ENCODE assay signal across 9 mouse cellular contexts in genomic region chr1:74110932-74111695, GRCm38 (mm10). TPM values are rescaled to one million over a fixed set of nuclear protein-coding genes. Genes with fewer than 3 reads are reported as not detected.
DNase-seq lines count a peak whose midpoint lies in the region; ATAC-seq lines count a peak whose summit lies in the region.
"Had no signal": no experiment of that assay in that cellular context is flagged by ENCODE, and none has a peak within 500 bp of the region (broad histone marks: within the 10 kb centered on the region; RNA-seq: fewer than 3 reads in every experiment).

No protein-coding gene starts in this region.

- ATAC-seq in hindbrain, embryonic 12.5 days (ENCODE audit: low FRiP score), result peak; percentile 90
- ATAC-seq in midbrain, embryonic 11.5 days (ENCODE audit: low FRiP score), result peak; percentile 94
- ATAC-seq in megakaryocyte progenitor cell, adult 5-6 weeks (replicated peaks; ENCODE audit: poor library complexity), result no peak

- H3K4me2 ChIP-seq in hindbrain, embryonic 12.5 days (replicated peaks), result peak overlapping the region; percentile 21
- H3K4me2 ChIP-seq in midbrain, embryonic 11.5 days, result peak overlapping the region; percentile 25

- peak overlapping the region; percentile 93 for H3K27ac ChIP-seq in brown adipose tissue, adult 24 weeks (replicated peaks; ENCODE audit: low read depth, low read length)
- H3K27ac ChIP-seq in hindbrain, embryonic 12.5 days, result peak overlapping the region; percentile 83
- peak overlapping the region; percentile 86 for H3K27ac ChIP-seq in midbrain, embryonic 11.5 days (ENCODE audit: low read depth, low read length)

- H3K4me1 ChIP-seq in brown adipose tissue, adult 24 weeks (ENCODE audit: control insufficient read depth, insufficient read depth, insufficient read length, low read length), result peaks cover 25% of the 10 kb centered on the region
- H3K4me1 ChIP-seq in hindbrain, embryonic 12.5 days, result peaks cover 58% of the 10 kb centered on the region
- H3K4me1 ChIP-seq in midbrain, embryonic 11.5 days (ENCODE audit: control insufficient read depth, insufficient read depth, low read length), result peaks cover 31% of the 10 kb centered on the region

- H3K9me3 ChIP-seq in hindbrain, embryonic 12.5 days (replicated peaks), result no peaks in the 10 kb centered on the region
- no peaks in the 10 kb centered on the region for H3K9me3 ChIP-seq in midbrain, embryonic 11.5 days (ENCODE audit: control insufficient read depth, low read length)

- peak; percentile 45 for DNase-seq in adrenal gland, postnatal 10 days
- no peak for DNase-seq in adrenal gland, adult 2 months
- DNase-seq in midbrain, embryonic 11.5 days (ENCODE audit: low spot score, missing footprints), result peak; percentile 96
- DNase-seq in liver, result no peak
- no peak for DNase-seq in adrenal gland, postnatal 36 days

- no peaks in the 10 kb centered on the region for H3K36me3 ChIP-seq in hindbrain, embryonic 12.5 days
- H3K36me3 ChIP-seq in midbrain, embryonic 11.5 days (ENCODE audit: control insufficient read depth, insufficient read depth, low read length), result no peaks in the 10 kb centered on the region

- H3K9ac ChIP-seq in hindbrain, embryonic 12.5 days, result no peak overlapping the region
- H3K9ac ChIP-seq in midbrain, embryonic 11.5 days (ENCODE audit: low read length), result peak overlapping the region; percentile 33; the same call in 1 of the 2 replicates

- H3K4me3 ChIP-seq in brown adipose tissue, adult 24 weeks (ENCODE audit: insufficient read depth, low read depth, low read length), result no peak overlapping the region
- H3K4me3 ChIP-seq in hindbrain, embryonic 12.5 days, result no peak overlapping the region
- no peak overlapping the region for H3K4me3 ChIP-seq in midbrain, embryonic 11.5 days (ENCODE audit: low read depth, low read length)

- H3K27me3 ChIP-seq in hindbrain, embryonic 12.5 days, result peaks cover 2% of the 10 kb centered on the region; the same call in 1 of the 2 replicates
- H3K27me3 ChIP-seq in midbrain, embryonic 11.5 days (ENCODE audit: control insufficient read depth, insufficient read depth, low read length), result no peaks in the 10 kb centered on the region

- WGBS in hindbrain, embryonic 12.5 days, result 3% methylated on average over 8 of the region's 8 CpGs
- WGBS in midbrain, embryonic 11.5 days, result 3% methylated on average over 8 of the region's 8 CpGs

RNA-seq across cellular contexts. Expression of gene Tns1, which starts 13.1 kb away (rescaled TPM):
- 100 to 1,000 TPM; 284 to 309 TPM for total RNA-seq in adrenal gland, postnatal 10 days (2021)
- 100 to 1,000 TPM; 424 to 432 TPM for total RNA-seq in adrenal gland, adult 2 months (2021)
- 523 and 701 TPM in 2 replicates for polyA plus RNA-seq in adrenal gland, adult 2 months (2012; rRNA removed)
- 237 and 280 TPM in 2 replicates for polyA plus RNA-seq in brown adipose tissue, adult 24 weeks (2012; ENCODE audit: insufficient read depth, insufficient read length, missing spikeins)
- 26.1 and 28.3 TPM in 2 replicates for polyA plus RNA-seq in hindbrain, embryonic 12.5 days (2016; fragmentation: Nextera tagmentation; extraction: Ambion mirVana)
- polyA plus RNA-seq in midbrain, embryonic 11.5 days (2014; fragmentation: Nextera tagmentation; extraction: Ambion mirVana), result 6.9 and 9.3 TPM in 2 replicates
- 12.4 and 15.4 TPM in 2 replicates for total RNA-seq in megakaryocyte progenitor cell, adult 5-6 weeks (2015)
- total RNA-seq in megakaryocyte progenitor cell, adult 5-6 weeks (2017), result 3.1 and 9.7 TPM in 2 replicates
- total RNA-seq in adrenal gland, postnatal 36 days (2021), result 100 to 1,000 TPM; 404 to 411 TPM

RNA-seq across cellular contexts. Expression of gene Rufy4, which starts 14.2 kb away (rescaled TPM):
- 1 to 10 TPM; 3.4 to 4.3 TPM for total RNA-seq in adrenal gland, postnatal 10 days (2021)
- 1 to 10 TPM; 1.0 to 2.2 TPM for total RNA-seq in adrenal gland, adult 2 months (2021)
- 0.45 and 0.90 TPM in 2 replicates for polyA plus RNA-seq in adrenal gland, adult 2 months (2012; rRNA removed)
- 1.8 and 2.1 TPM in 2 replicates for polyA plus RNA-seq in brown adipose tissue, adult 24 weeks (2012; ENCODE audit: insufficient read depth, insufficient read length, missing spikeins)
- 0.46 and 0.60 TPM in 2 replicates for polyA plus RNA-seq in hindbrain, embryonic 12.5 days (2016; fragmentation: Nextera tagmentation; extraction: Ambion mirVana)
- 0.22 and 0.25 TPM in 2 replicates for polyA plus RNA-seq in midbrain, embryonic 11.5 days (2014; fragmentation: Nextera tagmentation; extraction: Ambion mirVana)
- 0.37 and 0.72 TPM in 2 replicates for total RNA-seq in megakaryocyte progenitor cell, adult 5-6 weeks (2015)
- 0.54 and 0.68 TPM in 2 replicates for total RNA-seq in megakaryocyte progenitor cell, adult 5-6 weeks (2017)
- total RNA-seq in adrenal gland, postnatal 36 days (2021), result 1 to 10 TPM; 1.2 to 2.0 TPM
- polyA plus RNA-seq: liver, embryonic 16.5 days had no signal

RNA-seq across cellular contexts. Expression of gene Cxcr2, which starts 42.7 kb away (rescaled TPM):
- total RNA-seq in adrenal gland, postnatal 10 days (2021), result 1 to 10 TPM in 1 of 2 experiments, under 1 TPM in 1; 0.48 to 1.6 TPM
- total RNA-seq in adrenal gland, adult 2 months (2021), result under 1 TPM in 1 of 2 experiments, not detected in 1; 0.21 TPM
- not detected in 2 replicates for polyA plus RNA-seq in adrenal gland, adult 2 months (2012; rRNA removed)
- polyA plus RNA-seq in brown adipose tissue, adult 24 weeks (2012; ENCODE audit: insufficient read depth, insufficient read length, missing spikeins), result not detected in 2 replicates
- not detected in 2 replicates for polyA plus RNA-seq in hindbrain, embryonic 12.5 days (2016; fragmentation: Nextera tagmentation; extraction: Ambion mirVana)
- polyA plus RNA-seq in midbrain, embryonic 11.5 days (2014; fragmentation: Nextera tagmentation; extraction: Ambion mirVana), result 0.07 and 0.15 TPM in 2 replicates
- total RNA-seq in megakaryocyte progenitor cell, adult 5-6 weeks (2015), result 5.3 and 9.3 TPM in 2 replicates
- 9.5 and 10.7 TPM in 2 replicates for total RNA-seq in megakaryocyte progenitor cell, adult 5-6 weeks (2017)
- under 1 TPM in 1 of 2 experiments, not detected in 1; 0.23 TPM for total RNA-seq in adrenal gland, postnatal 36 days (2021)

Comparison
In these comparisons a context has a peak if more than half of its experiments do, and no peak if none do; other contexts are left out.
1. DNase-seq: peak in adrenal gland, postnatal 10 days (single experiment) and midbrain, embryonic 11.5 days (single experiment); none in adrenal gland, adult 2 months (single experiment), liver (single experiment) and adrenal gland, postnatal 36 days (0 of 2).
2. RNA of gene Tns1, which starts 13.1 kb away (total RNA-seq): 424 to 432 TPM in adrenal gland, adult 2 months, 404 to 411 TPM in adrenal gland, postnatal 36 days and 284 to 309 TPM in adrenal gland, postnatal 10 days; 3.1 to 15.4 TPM in megakaryocyte progenitor cell, adult 5-6 weeks; every median in the first group is over 10 times any median in the second.
3. Peak in every context shown above with its lines, with median percentiles within 50 percentile points of each other: H3K27ac ChIP-seq.